Mouse (Mus musculus) liver, postnatal 0 days (tissue): ENCODE measurements at regions not wholly inside any gene's neighbourhood (a gene's known extent, or its start where the extent isn't known, plus 50 kb on each side); places are given as distances from the start of the nearest gene placed in this dataset.

Experiments
- ATAC-seq: fragments of 200-750 bp; cut with Nextera tagmentation; 2 replicates; pipeline ENCODE4 v1.8.0; 2017; ENCODE audit warnings: mild to moderate bottlenecking, moderate library complexity
- DNase-seq: peaks from one replicate; pipeline ENCODE4 v3.0.0-alpha.2; 2016
- H3K27ac ChIP-seq: fragments of 300-500 bp; sonication (generic); 2 replicates; pipeline ENCODE4 v1.5.1; 2014; ENCODE audit warnings: antibody characterized with exemption, moderate library complexity, mild to moderate bottlenecking, low read depth
- H3K27me3 ChIP-seq: fragments of 300-500 bp; sonication (generic); 2 replicates; pipeline ENCODE4 v1.6.1; 2014; ENCODE audit warnings: low read length, control low read depth, mixed read lengths; ENCODE audit not compliant: insufficient read depth
- H3K36me3 ChIP-seq: fragments of 300-500 bp; sonication (generic); replicated peaks from 2 replicates; pipeline ENCODE4 v1.6.1; 2014; ENCODE audit warnings: mild to moderate bottlenecking, control low read depth, low read length, moderate library complexity, mixed read lengths; ENCODE audit not compliant: insufficient read depth
- H3K4me1 ChIP-seq: fragments of 300-500 bp; sonication (generic); 2 replicates; pipeline ENCODE4 v1.6.1; 2014; ENCODE audit warnings: antibody characterized with exemption, mild to moderate bottlenecking, control low read depth; ENCODE audit not compliant: insufficient read depth
- H3K4me2 ChIP-seq: fragments of 300-500 bp; sonication (generic); 2 replicates; pipeline ENCODE4 v1.6.1; 2014; ENCODE audit warnings: low read depth, mild to moderate bottlenecking, low read length, moderate library complexity, mixed read lengths
- H3K4me3 ChIP-seq: fragments of 300-500 bp; sonication (generic); 2 replicates; pipeline ENCODE4 v1.5.1; 2014; ENCODE audit warnings: low read depth, low read length
- H3K9ac ChIP-seq: fragments of 300-500 bp; sonication (generic); replicated peaks from 2 replicates; pipeline ENCODE4 v1.6.1; 2014; ENCODE audit warnings: mild to moderate bottlenecking, moderate library complexity
- H3K9me3 ChIP-seq: fragments of 300-500 bp; sonication (generic); 2 replicates; pipeline ENCODE4 v1.6.1; 2016; ENCODE audit warnings: mild to moderate bottlenecking, control low read depth, low read length, mixed read lengths
- CTCF ChIP-seq: sonication (generic); IDR thresholded peaks from 2 replicates; pipeline ENCODE4 v1.5.1; 2016; ENCODE audit warnings: antibody characterized with exemption, low read depth
- EP300 ChIP-seq: IDR thresholded peaks from 2 replicates; pipeline ENCODE4 v1.6.1; 2016; ENCODE audit warnings: antibody characterized with exemption, low read depth, mild to moderate bottlenecking
- WGBS: fragments of 180-500 bp; shearing (Covaris S2); extraction: QIAGEN DNeasy Blood & Tissue Kit; methylation state at CpG from one replicate; pipeline ENCODE4 v1.1.7; 2014; ENCODE audit not compliant: insufficient replicate concordance; 5-methylcytosine and 5-hydroxymethylcytosine counted together

GRCm38 (mm10) chr7:71936690-71937089 lies 369.7 kb downstream of the Mctp2 start:
- no peaks in the 10 kb centered on the region for H3K27me3 ChIP-seq
- no peaks in the 10 kb centered on the region for H3K9me3 ChIP-seq
- TF ChIP-seq CTCF (no peak), EP300 (no peak)
- WGBS = 35% methylated on average over 4 of the region's 4 CpGs
- no peak overlapping the region for H3K4me3 ChIP-seq
- no peak overlapping the region for H3K27ac ChIP-seq
- H3K9ac ChIP-seq = no peak overlapping the region
- no peak for ATAC-seq
- H3K4me1 ChIP-seq = no peaks in the 10 kb centered on the region
- H3K4me2 ChIP-seq = no peak overlapping the region
- H3K36me3 ChIP-seq = no peaks in the 10 kb centered on the region
- peak; percentile 15 for DNase-seq
